Mouse (Mus musculus) kidney, embryonic 14.5 days (tissue): Measurements from ENCODE around the gene Lrch1. TPM values are rescaled to one million over a fixed set of nuclear protein-coding genes. Genes with fewer than 3 reads are reported as not detected.
A peak's percentile ranks its signal among the peaks of the same experiment; 100 is the strongest.

Experiments
- ATAC-seq: fragments of 200-750 bp; cut with Nextera tagmentation; 2 replicates; pipeline ENCODE4 v1.8.0; 2017; ENCODE audit warnings: moderate number of reproducible peaks, mild to moderate bottlenecking, moderate TSS enrichment, moderate library complexity; ENCODE audit not compliant: low FRiP score, low TSS enrichment
- H3K27ac ChIP-seq: fragments of 300-500 bp; sonication (generic); 2 replicates; pipeline ENCODE4 v1.5.1; 2014; ENCODE audit warnings: low read depth, mild to moderate bottlenecking, low read length, moderate library complexity, mixed read lengths
- H3K27me3 ChIP-seq: fragments of 300-500 bp; sonication (generic); 2 replicates; pipeline ENCODE4 v1.6.1; 2014; ENCODE audit warnings: mild to moderate bottlenecking, low read length; ENCODE audit not compliant: control insufficient read depth, insufficient read depth
- H3K36me3 ChIP-seq: fragments of 300-500 bp; sonication (generic); 2 replicates; pipeline ENCODE4 v1.6.1; 2014; ENCODE audit warnings: low read length, mixed read lengths; ENCODE audit not compliant: control insufficient read depth, insufficient read depth
- H3K4me1 ChIP-seq: fragments of 300-500 bp; sonication (generic); 2 replicates; pipeline ENCODE4 v1.6.1; 2014; ENCODE audit warnings: low read length, mixed read lengths; ENCODE audit not compliant: control insufficient read depth, insufficient read depth
- H3K4me2 ChIP-seq: fragments of 300-500 bp; sonication (generic); replicated peaks from 2 replicates; pipeline ENCODE4 v1.6.1; 2014; ENCODE audit warnings: low read depth, mild to moderate bottlenecking, low read length
- H3K4me3 ChIP-seq: fragments of 300-500 bp; sonication (generic); 2 replicates; pipeline ENCODE4 v1.5.1; 2014; ENCODE audit warnings: mild to moderate bottlenecking, low read length
- H3K9ac ChIP-seq: fragments of 300-500 bp; sonication (generic); 2 replicates; pipeline ENCODE4 v1.6.1; 2014; ENCODE audit warnings: low read depth, mild to moderate bottlenecking, low read length, moderate library complexity
- H3K9me3 ChIP-seq: fragments of 300-500 bp; sonication (generic); 2 replicates; pipeline ENCODE4 v1.6.1; 2016; ENCODE audit warnings: low read length; ENCODE audit not compliant: control insufficient read depth
- WGBS: fragments of 180-500 bp; shearing (Covaris S2); extraction: QIAGEN DNeasy Blood & Tissue Kit; methylation state at CpG from one replicate; pipeline ENCODE4 v1.1.7; 2014; 5-methylcytosine and 5-hydroxymethylcytosine counted together
- polyA plus RNA-seq: library from polyadenylated mRNA; unstranded; fragments of >200 nt; fragmentation: Nextera tagmentation; extraction: Ambion mirVana; gene quantifications from 2 replicates; pipeline ENCODE4 v1.2.1, GENCODE M21; 2014

Gene Lrch1
- polyA plus RNA-seq, 1 experiment from 2014 or later = 18.6 TPM

DNA sequence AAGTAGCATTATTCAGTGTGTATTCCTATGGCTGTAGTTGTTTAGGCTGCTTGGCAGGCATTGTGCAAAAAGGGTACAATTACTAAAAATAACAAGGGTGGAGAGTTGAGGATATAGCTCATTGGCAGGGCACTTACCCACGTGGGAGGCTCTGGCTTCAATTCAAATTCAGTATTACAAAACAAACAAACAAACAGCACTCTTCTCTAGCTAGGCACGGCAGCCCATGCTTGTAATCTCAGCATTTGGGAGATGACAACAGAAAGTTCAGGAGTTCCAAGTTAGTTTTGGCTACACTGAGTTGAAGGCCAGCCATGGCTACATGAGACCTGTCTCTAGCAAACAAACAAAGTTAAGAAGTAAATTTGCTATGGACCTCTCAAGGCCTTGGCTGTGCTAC is 9.0 kb upstream of the Lrch1 start:
- Histone ChIP-seq H3K4me1 (no peaks in the 10 kb centered on the region), H3K27ac (no peak overlapping the region), H3K9ac (no peak overlapping the region), H3K27me3 (no peaks in the 10 kb centered on the region), H3K9me3 (no peaks in the 10 kb centered on the region), H3K36me3 (no peaks in the 10 kb centered on the region), H3K4me2 (no peak overlapping the region), H3K4me3 (no peak overlapping the region)
- ATAC-seq = no peak
- 35% methylated on average over 2 of the region's 2 CpGs for WGBS

DNA sequence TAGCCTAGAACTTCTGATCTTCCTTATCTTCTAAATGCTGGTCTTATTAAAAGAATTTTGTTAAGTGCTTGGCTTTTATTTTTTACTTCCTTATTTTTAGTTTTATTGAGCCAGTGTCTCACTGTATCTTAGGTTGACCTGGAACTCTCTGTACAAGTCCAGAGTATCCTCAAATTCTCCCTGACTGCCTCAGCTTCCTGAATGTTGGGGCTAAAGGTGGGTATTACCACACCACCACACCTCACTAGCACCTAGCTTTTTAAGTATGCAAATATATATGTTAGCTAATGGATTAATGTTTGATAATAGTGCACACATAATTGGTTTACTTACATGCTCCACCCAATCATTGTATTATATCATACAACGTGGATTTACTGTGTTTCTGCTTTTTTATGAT is 8.6 kb upstream of the Lrch1 start:
- no peak for ATAC-seq
- no peaks in the 10 kb centered on the region for H3K4me1 ChIP-seq
- no peak overlapping the region for H3K4me3 ChIP-seq
- no peak overlapping the region for H3K4me2 ChIP-seq
- no peak overlapping the region for H3K9ac ChIP-seq
- no peak overlapping the region for H3K27ac ChIP-seq
- no peaks in the 10 kb centered on the region for H3K9me3 ChIP-seq
- WGBS = 92% methylated on average over 1 of the region's 1 CpGs
- H3K27me3 ChIP-seq = no peaks in the 10 kb centered on the region
- H3K36me3 ChIP-seq = no peaks in the 10 kb centered on the region

DNA sequence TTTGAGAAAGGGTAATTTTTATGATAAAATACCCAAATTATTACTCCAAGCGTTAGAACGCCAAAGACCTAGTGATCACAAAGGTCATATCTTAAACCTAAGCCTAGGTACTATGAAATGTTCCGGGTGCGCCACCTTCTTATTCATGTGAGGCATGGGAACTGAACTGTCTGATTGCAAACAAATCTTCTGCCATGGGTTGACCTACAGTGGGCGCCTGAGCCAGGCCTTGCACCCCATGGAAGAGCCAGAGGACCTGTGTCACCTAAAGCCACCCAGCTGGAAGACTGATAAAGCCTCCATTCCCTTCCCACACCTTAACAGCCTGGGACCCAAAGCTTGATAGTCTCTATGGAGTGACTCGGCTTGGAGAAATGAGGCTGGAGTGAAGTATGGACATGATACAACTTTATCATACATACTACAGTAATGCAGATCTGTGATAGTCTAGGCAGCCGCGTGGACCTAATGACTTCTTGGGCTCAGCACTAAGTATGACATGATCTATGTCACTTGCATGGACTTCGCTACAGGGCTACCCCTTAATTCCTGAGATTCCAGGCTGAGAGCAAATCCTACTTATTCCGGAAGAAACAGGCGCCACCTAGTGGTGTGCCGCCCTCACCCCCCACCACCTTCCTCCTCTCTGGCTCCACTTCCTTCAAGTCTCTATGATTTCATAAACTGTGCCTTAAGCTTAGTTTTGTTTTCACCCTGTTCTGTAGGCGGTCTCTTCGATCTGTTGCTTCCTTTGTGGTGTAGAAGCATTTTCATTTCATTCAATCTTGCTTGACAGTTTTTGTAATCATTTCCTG is 957 bp upstream of the Lrch1 start:
- H3K4me1 ChIP-seq = peaks cover 25% of the 10 kb centered on the region
- peak overlapping the region; percentile 88; the same call in 1 of the 2 replicates for H3K4me3 ChIP-seq
- H3K27ac ChIP-seq = peak overlapping the region; percentile 77; the same call in 1 of the 2 replicates
- H3K9me3 ChIP-seq = no peaks in the 10 kb centered on the region
- H3K36me3 ChIP-seq = no peaks in the 10 kb centered on the region
- H3K4me2 ChIP-seq = peak overlapping the region; percentile 69
- 52% methylated on average over 14 of the region's 14 CpGs for WGBS
- ATAC-seq = no peak
- no peak overlapping the region; the same call in 1 of the 2 replicates for H3K9ac ChIP-seq
- no peaks in the 10 kb centered on the region for H3K27me3 ChIP-seq

DNA sequence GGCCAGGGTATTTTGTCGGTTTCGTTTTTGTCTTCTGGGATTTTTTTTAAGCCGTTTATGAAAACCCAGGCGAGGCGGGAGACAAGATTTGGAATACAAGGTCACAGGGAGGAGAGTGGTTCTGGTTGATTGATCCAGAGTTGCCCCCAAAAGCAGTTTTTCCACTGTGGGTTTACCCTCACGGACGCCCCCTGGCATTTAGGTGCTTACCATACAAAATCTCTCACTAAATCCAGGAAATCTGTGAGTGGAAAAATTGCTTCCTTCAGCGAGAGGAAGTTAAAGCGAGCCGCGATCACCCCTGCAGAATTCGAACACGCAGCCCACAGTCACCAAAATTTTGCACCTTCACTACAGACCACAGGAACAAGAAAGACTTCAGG is 329 bp upstream of the Lrch1 start:
- Histone ChIP-seq H3K27ac (peak overlapping the region; percentile 77), H3K4me3 (peak overlapping the region; percentile 88), H3K36me3 (no peaks in the 10 kb centered on the region), H3K9me3 (no peaks in the 10 kb centered on the region), H3K4me2 (peak overlapping the region; percentile 69), H3K27me3 (no peaks in the 10 kb centered on the region), H3K4me1 (peaks cover 27% of the 10 kb centered on the region), H3K9ac (peak overlapping the region; percentile 85; the same call in 1 of the 2 replicates)
- WGBS = 22% methylated on average over 13 of the region's 13 CpGs
- ATAC-seq = no peak

DNA sequence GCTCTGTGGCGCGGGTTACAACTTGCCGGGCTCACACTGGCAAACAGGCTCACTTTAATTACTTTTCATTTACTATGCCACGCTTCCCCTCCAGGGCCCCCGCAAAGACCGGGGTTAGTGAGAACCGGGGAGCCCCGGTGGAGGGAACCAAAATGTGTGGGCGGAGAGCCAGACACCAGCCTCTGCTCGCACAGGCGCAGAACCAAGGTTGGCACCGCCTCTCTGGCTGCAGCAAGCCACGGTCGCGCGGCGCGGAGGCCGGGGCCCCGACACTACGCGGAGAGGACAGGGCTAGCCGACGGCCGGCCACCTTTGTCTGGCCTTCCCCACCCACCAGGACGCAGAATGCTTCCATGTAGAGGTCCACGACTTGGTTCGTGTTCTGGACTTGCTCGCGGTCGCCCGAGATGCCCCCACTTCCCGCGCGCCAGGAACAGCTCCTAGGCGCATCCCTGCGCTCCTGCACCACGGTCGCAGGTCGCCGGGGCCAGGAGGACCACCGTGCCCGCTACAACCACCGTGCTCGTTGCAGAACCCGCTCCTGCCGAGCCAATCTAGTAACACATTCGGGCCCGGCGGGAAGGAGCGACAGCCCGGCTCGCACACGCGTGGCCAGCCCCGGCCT is 813 bp downstream of the Lrch1 start:
- Histone ChIP-seq H3K4me2 (peak overlapping the region; percentile 69), H3K9me3 (no peaks in the 10 kb centered on the region), H3K27me3 (no peaks in the 10 kb centered on the region), H3K27ac (peak overlapping the region; percentile 77), H3K36me3 (no peaks in the 10 kb centered on the region), H3K4me1 (peaks cover 28% of the 10 kb centered on the region), H3K9ac (peak overlapping the region; percentile 85), H3K4me3 (peak overlapping the region; percentile 88)
- under 1% methylated on average over 56 of the region's 56 CpGs for WGBS
- peak; percentile 74 for ATAC-seq

DNA sequence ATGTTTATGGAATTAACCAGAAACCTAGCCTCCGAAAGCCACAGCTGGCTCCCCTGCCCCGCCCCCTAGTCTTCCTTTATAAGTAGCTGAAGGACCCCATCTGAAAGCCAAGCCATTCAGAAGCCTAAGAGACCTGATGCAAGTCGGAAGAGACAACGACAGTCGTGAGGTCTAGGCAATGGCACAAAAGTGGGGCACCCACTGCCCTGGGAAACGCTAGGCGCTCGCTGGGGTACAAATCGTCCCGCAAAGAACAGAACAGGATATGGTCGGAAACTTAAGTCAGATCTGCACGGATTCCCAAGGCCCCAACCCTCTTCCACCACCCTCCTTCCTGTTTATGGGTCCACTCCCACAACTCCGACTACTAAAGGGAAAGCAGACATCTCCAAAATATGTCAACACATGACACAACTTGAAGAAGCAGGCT is 1.3 kb downstream of the Lrch1 start:
- Histone ChIP-seq H3K9me3 (no peaks in the 10 kb centered on the region), H3K4me3 (peak overlapping the region; percentile 88), H3K27me3 (no peaks in the 10 kb centered on the region), H3K4me1 (peaks cover 28% of the 10 kb centered on the region), H3K36me3 (no peaks in the 10 kb centered on the region), H3K27ac (peak overlapping the region; percentile 77; the same call in 1 of the 2 replicates), H3K4me2 (peak overlapping the region; percentile 69), H3K9ac (peak overlapping the region; percentile 85)
- peak; percentile 20; the same call in 1 of the 2 replicates for ATAC-seq
- WGBS = 4% methylated on average over 13 of the region's 13 CpGs

DNA sequence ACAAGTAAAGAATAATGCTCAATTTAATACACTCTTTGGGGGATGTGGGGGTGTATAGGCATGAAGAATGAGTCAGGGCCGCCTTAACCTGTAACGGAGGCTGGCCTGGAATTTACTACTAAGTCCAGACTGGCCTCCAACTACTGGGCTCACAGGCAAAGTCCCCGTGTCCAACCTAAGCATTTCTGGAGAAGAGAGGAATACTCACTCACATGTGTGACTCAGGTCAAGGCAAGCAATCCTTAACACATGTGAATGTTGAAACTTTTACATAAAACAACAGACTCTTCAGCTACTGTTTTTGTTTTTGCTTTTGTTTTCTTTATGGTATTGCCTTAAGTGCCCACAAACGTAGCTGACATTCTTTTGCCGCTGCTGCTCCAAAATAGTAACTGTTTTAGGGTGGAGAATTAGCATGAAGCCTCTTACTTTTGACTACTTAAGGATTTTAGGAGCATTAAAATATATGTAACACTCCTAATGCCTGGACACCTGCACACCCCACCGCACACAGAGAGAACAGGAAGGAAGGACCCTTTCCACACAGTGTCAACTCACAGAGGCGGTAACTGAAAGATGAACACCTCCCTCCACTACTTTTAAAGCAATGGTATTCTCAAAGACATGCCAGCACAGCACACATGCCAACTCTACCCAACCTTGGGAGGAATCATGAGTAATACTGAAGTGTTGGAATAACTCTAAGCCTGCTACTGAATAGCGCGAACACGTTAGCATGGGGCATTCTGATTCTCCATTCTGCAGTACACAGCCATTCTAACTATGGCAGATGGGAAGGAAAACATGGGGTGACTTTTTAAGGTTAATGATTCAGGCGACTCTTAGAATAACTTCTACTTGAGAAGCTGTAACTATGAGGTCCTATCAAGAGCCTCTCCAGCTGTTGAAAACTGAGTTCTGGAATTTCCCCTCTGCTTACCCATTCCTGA is 2.1 kb downstream of the Lrch1 start:
- Histone ChIP-seq H3K9me3 (no peaks in the 10 kb centered on the region), H3K36me3 (no peaks in the 10 kb centered on the region), H3K27ac (no peak overlapping the region; the same call in 1 of the 2 replicates), H3K27me3 (no peaks in the 10 kb centered on the region), H3K9ac (0 out of 2 replicates have a peak overlapping the region, but pooled peaks have one; percentile 13), H3K4me3 (peak overlapping the region; percentile 88), H3K4me2 (peak overlapping the region; percentile 69), H3K4me1 (peaks cover 28% of the 10 kb centered on the region)
- no peak for ATAC-seq
- WGBS = 66% methylated on average over 11 of the region's 11 CpGs

DNA sequence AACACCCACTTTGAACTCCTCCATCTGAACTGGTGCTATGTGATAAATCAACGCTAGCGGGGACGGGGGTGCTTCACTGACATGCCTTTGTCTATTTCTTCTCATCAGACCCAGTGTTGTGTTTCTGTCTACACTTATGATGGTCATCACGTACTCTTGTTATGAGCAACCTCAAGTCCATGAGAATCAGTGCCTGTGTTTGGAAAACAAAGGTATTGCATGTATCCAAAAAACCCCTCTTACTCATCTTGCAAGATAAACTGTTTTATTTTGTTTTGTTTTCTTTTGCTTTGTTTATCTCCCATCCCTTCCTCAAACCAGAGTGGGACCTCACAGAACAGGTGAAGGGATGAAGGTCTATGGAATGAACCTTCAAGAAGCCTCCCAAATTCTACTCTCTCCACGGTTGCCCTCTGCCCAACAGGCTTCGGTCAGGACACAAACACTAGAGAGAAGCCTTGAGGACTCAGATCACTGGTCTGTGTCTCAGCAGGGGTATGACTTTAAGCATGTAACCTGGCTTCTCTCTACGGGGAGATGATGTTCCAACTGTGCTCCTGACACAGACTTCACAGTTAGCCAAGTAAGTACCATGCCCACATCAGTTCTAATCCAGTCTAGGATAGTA is 3.4 kb downstream of the Lrch1 start:
- H3K27ac ChIP-seq = no peak overlapping the region
- no peak for ATAC-seq
- no peaks in the 10 kb centered on the region for H3K36me3 ChIP-seq
- H3K4me3 ChIP-seq = no peak overlapping the region
- no peak overlapping the region for H3K9ac ChIP-seq
- no peak overlapping the region for H3K4me2 ChIP-seq
- no peaks in the 10 kb centered on the region for H3K9me3 ChIP-seq
- no peaks in the 10 kb centered on the region for H3K27me3 ChIP-seq
- peaks cover 28% of the 10 kb centered on the region for H3K4me1 ChIP-seq
- WGBS = 84% methylated on average over 7 of the region's 7 CpGs
